Mouse (Mus musculus): Measurements from ENCODE around the gene Olfr147.
"Not testable (repeated sequence)": the region's sequence is repeated elsewhere in the genome, so short reads cannot be mapped to it uniquely, and the experiment has no call there.

Olfr147 gene

GRCm38 (mm10) chr9:38401398-38401797 is at the start of gene Olfr147:
Gene Olfr147 (plus strand): TSS chr9:38401698.
- no peak for DNase-seq

- no peak for DNase-seq
Measured at GRCm38 (mm10) chr9:38366596-38366995, 34.9 kb upstream of the Olfr147 start, which contains the start of gene Olfr250. Gene Olfr250 (plus strand): TSS chr9:38366896.

DNA sequence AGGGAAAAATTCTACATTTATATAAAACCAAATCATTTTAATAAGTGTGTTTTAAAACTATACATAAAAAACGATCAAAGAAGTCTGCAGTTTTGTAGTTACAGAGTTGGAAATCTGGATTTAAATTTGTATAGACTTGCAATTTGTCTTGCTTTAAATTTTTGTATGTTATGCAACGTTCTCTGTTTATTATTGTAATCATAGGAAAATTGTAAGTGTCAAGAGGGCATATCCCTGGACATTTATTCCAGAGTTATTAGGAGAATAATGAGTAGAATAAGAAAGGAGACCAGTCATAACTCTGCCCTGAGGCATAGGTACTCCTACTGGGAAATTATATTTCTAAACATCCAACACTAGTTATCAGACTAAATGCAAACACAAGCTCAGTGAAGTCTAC is 24.7 kb upstream of the Olfr147 start, which contains the start of gene Olfr251:
TSS of gene Olfr251 (plus strand) at position 301 of the 400 bp plus-strand sequence.
- no peak for DNase-seq

GRCm38 (mm10) chr9:38407502-38407901 is 6.0 kb downstream of the Olfr147 start:
- not testable (repeated sequence) for DNase-seq

GRCm38 (mm10) chr9:38413502-38413901 is 12.0 kb downstream of the Olfr147 start:
- DNase-seq, result not testable (repeated sequence)

- no peak for DNase-seq
Measured at GRCm38 (mm10) chr9:38423801-38424200, 22.3 kb downstream of the Olfr147 start.

- DNase-seq, result no peak
Measured at GRCm38 (mm10) chr9:38427026-38427425, 25.5 kb downstream of the Olfr147 start.

GRCm38 (mm10) chr9:38429155-38429554 is 27.7 kb downstream of the Olfr147 start, which contains the start of gene Olfr901:
Gene Olfr901 (plus strand): TSS chr9:38429455.
- no peak for DNase-seq

GRCm38 (mm10) chr9:38447352-38447751 is 45.9 kb downstream of the Olfr147 start, which contains the start of gene Olfr902:
Gene Olfr902 (plus strand): TSS chr9:38447652.
- no peak for DNase-seq

Data from thymus, postnatal 36 days (tissue).